Mouse (Mus musculus): ENCODE results near the gene G0s2. TPM values are rescaled to one million over a fixed set of nuclear protein-coding genes. Genes with fewer than 3 reads are reported as not detected.

The G0s2 gene
- polyA plus RNA-seq, 2 experiments: 54.9 to 71.8 TPM

DNA sequence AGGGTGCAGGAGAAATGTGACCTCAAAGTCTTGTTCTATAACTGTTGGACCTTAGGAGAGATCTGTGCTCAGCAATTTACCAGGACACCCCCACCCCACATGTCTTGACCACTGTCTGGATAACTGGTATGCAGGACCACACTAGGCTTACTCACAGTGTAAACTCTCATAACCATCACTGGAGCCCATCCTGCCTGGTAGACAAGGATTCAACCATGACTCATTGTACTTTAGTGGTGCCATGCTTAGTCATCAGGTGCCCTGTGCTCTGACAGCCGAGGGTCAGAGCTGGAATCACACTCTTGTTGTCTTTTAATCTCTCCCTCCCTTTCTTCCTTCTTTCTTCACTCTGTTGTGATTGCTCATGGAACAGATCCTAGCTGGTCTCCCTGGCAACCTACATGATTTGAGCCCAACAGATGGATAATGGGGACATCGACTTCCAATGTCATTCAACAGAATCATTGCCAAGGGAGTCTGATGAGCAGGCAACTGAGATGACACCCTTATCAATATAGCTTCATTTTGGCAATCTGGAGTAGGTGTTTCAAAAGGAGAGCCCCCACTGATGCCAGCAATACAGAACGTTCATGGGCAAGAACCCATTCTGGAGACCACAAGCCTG is 25.2 kb upstream of the G0s2 start:
- no peak for DNase-seq (ENCODE audit: low read depth in 3 of 3, low spot score in 3 of 3)
- Histone ChIP-seq H3K4me1 (replicated peaks; ENCODE audit: control insufficient read depth in 2 of 2, insufficient read depth in 2 of 2, low read length in 1 of 2) (no peaks in the 10 kb centered on the region), H3K9me3 (ENCODE audit: control insufficient read depth, low read length) (no peaks in the 10 kb centered on the region), H3K36me3 (replicated peaks; ENCODE audit: control insufficient read depth, insufficient read depth, low read depth) (no peaks in the 10 kb centered on the region), H3K4me2 (ENCODE audit: low read depth) (no peak overlapping the region), H3K4me3 (ENCODE audit: insufficient read depth in 1 of 2, low read depth in 2 of 2, low read length in 2 of 2) (no peak overlapping the region), H3K27ac (no peak overlapping the region), H3K9ac (replicated peaks) (no peak overlapping the region), H3K27me3 (ENCODE audit: control insufficient read depth, insufficient read depth, low read length) (no peaks in the 10 kb centered on the region)
- 45% methylated on average over 3 of the region's 3 CpGs for WGBS (ENCODE audit: insufficient replicate concordance)
- no peak for TF ChIP-seq EP300 (IDR thresholded peaks at IDR 0.05; ENCODE audit: low read depth)
- no peak for TF ChIP-seq CTCF (IDR thresholded peaks at IDR 0.05; ENCODE audit: low read depth)
- no peak for ATAC-seq (ENCODE audit: insufficient read depth)

DNA sequence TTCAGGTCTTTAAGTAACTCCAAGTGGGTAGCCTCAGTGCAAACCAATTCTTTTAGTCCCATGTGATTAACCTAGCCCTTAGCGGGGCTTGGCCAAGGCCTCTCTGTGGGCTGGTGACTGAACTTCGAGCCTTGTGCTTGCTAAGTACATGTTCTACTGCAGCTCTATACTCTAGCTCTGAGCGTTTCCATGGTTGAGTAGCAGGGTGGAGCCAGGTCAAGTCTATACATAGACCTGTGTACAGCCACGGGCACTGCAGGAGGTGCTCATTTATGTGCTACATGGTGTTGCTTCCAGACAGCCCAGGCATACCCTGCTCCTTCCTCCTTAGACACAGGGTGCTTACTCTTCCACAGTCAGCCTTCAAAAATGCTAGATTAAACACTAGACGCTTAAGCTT is 22.9 kb upstream of the G0s2 start:
- no peak overlapping the region for H3K4me2 ChIP-seq (ENCODE audit: low read depth)
- DNase-seq (ENCODE audit: low read depth in 3 of 3, low spot score in 3 of 3) (no peak), ATAC-seq (ENCODE audit: insufficient read depth) (0 out of 2 replicates have a peak, but pooled peaks have one; percentile 25)
- H3K27me3 ChIP-seq (ENCODE audit: control insufficient read depth, insufficient read depth, low read length): no peaks in the 10 kb centered on the region
- TF ChIP-seq CTCF (IDR thresholded peaks at IDR 0.05; ENCODE audit: low read depth) (no peak), EP300 (IDR thresholded peaks at IDR 0.05; ENCODE audit: low read depth) (no peak)
- WGBS (ENCODE audit: insufficient replicate concordance): 50% methylated on average over 5 of the region's 5 CpGs
- no peak overlapping the region for H3K4me3 ChIP-seq (ENCODE audit: insufficient read depth in 1 of 2, low read depth in 2 of 2, low read length in 2 of 2)
- H3K4me1 ChIP-seq (replicated peaks; ENCODE audit: control insufficient read depth in 2 of 2, insufficient read depth in 2 of 2, low read length in 1 of 2): no peaks in the 10 kb centered on the region
- no peaks in the 10 kb centered on the region for H3K9me3 ChIP-seq (ENCODE audit: control insufficient read depth, low read length)
- no peaks in the 10 kb centered on the region for H3K36me3 ChIP-seq (replicated peaks; ENCODE audit: control insufficient read depth, insufficient read depth, low read depth)
- no peak overlapping the region for H3K9ac ChIP-seq (replicated peaks)
- H3K27ac ChIP-seq: no peak overlapping the region

DNA sequence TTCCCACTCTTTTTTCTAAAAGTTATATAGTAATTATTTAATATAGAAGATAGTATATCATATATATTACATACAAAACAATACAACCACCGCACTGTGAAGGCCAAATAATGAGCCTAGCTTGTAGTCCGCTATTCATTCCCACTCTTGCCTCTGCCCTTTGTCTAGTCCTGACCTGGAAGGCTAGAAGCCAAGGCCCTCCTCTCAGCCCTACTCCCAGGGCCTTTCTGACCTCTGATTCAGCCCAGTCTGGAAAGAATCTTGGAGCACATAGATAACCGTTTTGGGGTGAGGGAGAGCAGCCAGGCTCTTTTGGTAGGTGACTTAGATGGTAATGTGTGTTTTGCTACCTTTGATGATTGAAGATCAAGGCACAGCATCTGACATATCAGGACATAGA is 20.9 kb upstream of the G0s2 start:
- H3K4me1 ChIP-seq (replicated peaks; ENCODE audit: control insufficient read depth in 2 of 2, insufficient read depth in 2 of 2, low read length in 1 of 2): peaks cover 0 to 5% of the 10 kb centered on the region in 2 experiments; a peak in 1 of 4 replicates
- H3K9me3 ChIP-seq (ENCODE audit: control insufficient read depth, low read length): no peaks in the 10 kb centered on the region
- DNase-seq (ENCODE audit: low read depth in 3 of 3, low spot score in 3 of 3): no peak
- TF ChIP-seq EP300 (IDR thresholded peaks at IDR 0.05; ENCODE audit: low read depth): no peak
- no peak for TF ChIP-seq CTCF (IDR thresholded peaks at IDR 0.05; ENCODE audit: low read depth)
- no peak for ATAC-seq (ENCODE audit: insufficient read depth)
- no peak overlapping the region for H3K4me3 ChIP-seq (ENCODE audit: insufficient read depth in 1 of 2, low read depth in 2 of 2, low read length in 2 of 2)
- H3K36me3 ChIP-seq (replicated peaks; ENCODE audit: control insufficient read depth, insufficient read depth, low read depth): no peaks in the 10 kb centered on the region
- H3K4me2 ChIP-seq (ENCODE audit: low read depth): no peak overlapping the region
- H3K27me3 ChIP-seq (ENCODE audit: control insufficient read depth, insufficient read depth, low read length): no peaks in the 10 kb centered on the region
- H3K9ac ChIP-seq (replicated peaks): no peak overlapping the region
- 58% methylated on average over 3 of the region's 3 CpGs for WGBS (ENCODE audit: insufficient replicate concordance)
- H3K27ac ChIP-seq: no peak overlapping the region

- Histone ChIP-seq H3K4me2 (ENCODE audit: low read depth) (no peak overlapping the region), H3K4me3 (ENCODE audit: insufficient read depth in 1 of 2, low read depth in 2 of 2, low read length in 2 of 2) (no peak overlapping the region), H3K36me3 (replicated peaks; ENCODE audit: control insufficient read depth, insufficient read depth, low read depth) (no peaks in the 10 kb centered on the region), H3K4me1 (replicated peaks; ENCODE audit: control insufficient read depth in 2 of 2, insufficient read depth in 2 of 2, low read length in 1 of 2) (peaks cover 0 to 10% of the 10 kb centered on the region in 2 experiments; a peak in 2 of 4 replicates), H3K9me3 (ENCODE audit: control insufficient read depth, low read length) (no peaks in the 10 kb centered on the region), H3K9ac (replicated peaks) (no peak overlapping the region), H3K27ac (no peak overlapping the region), H3K27me3 (ENCODE audit: control insufficient read depth, insufficient read depth, low read length) (no peaks in the 10 kb centered on the region)
- TF ChIP-seq CTCF (IDR thresholded peaks at IDR 0.05; ENCODE audit: low read depth) (no peak), EP300 (IDR thresholded peaks at IDR 0.05; ENCODE audit: low read depth) (no peak)
- DNase-seq (ENCODE audit: low read depth in 3 of 3, low spot score in 3 of 3) (no peak), ATAC-seq (ENCODE audit: insufficient read depth) (no peak)
- WGBS (ENCODE audit: insufficient replicate concordance): 46% methylated on average over 2 of the region's 2 CpGs
Measured at GRCm38 (mm10) chr1:193293039-193293438, 20.0 kb upstream of the G0s2 start.

DNA sequence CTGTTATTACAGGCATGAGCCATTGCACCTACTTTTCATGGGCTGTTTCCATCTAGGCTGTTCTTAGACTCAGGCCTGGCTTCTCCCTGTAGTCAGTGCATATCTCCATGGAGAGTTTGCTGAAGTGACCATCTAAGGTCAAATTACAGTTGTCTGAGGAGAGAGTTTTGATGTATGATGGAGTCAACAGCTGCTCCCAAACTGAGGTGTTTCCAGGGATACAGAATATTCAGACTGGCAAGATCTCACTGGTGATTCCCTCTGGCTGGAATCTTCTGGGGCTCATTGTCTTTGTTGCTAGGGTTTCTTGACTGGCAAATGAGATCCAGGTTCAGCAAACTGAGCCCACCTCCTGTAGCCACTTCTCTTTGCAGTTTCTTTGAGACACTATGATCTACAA is 17.7 kb upstream of the G0s2 start:
- ATAC-seq (ENCODE audit: insufficient read depth) (no peak), DNase-seq (ENCODE audit: low read depth in 3 of 3, low spot score in 3 of 3) (no peak)
- TF ChIP-seq EP300 (IDR thresholded peaks at IDR 0.05; ENCODE audit: low read depth): no peak
- TF ChIP-seq CTCF (IDR thresholded peaks at IDR 0.05; ENCODE audit: low read depth): no peak
- Histone ChIP-seq H3K4me3 (ENCODE audit: insufficient read depth in 1 of 2, low read depth in 2 of 2, low read length in 2 of 2) (no peak overlapping the region), H3K9me3 (ENCODE audit: control insufficient read depth, low read length) (no peaks in the 10 kb centered on the region), H3K4me1 (replicated peaks; ENCODE audit: control insufficient read depth in 2 of 2, insufficient read depth in 2 of 2, low read length in 1 of 2) (peaks cover 0 to 16% of the 10 kb centered on the region in 2 experiments; a peak in 2 of 4 replicates), H3K27me3 (ENCODE audit: control insufficient read depth, insufficient read depth, low read length) (no peaks in the 10 kb centered on the region), H3K36me3 (replicated peaks; ENCODE audit: control insufficient read depth, insufficient read depth, low read depth) (no peaks in the 10 kb centered on the region), H3K4me2 (ENCODE audit: low read depth) (no peak overlapping the region), H3K27ac (no peak overlapping the region), H3K9ac (replicated peaks) (no peak overlapping the region)

Measured in liver, embryonic 14.5 days (tissue).